Mouse (Mus musculus) limb, embryonic 10.5 days (tissue): ENCODE results near the gene Cog7. TPM values are rescaled to one million over a fixed set of nuclear protein-coding genes. Genes with fewer than 3 reads are reported as not detected.

Experiments
- DNase-seq: peaks from one replicate; pipeline ENCODE4 v3.0.0-alpha.2; 2017; ENCODE audit warnings: low spot score
- H3K27ac ChIP-seq: fragments of 300-500 bp; sonication (generic); 2 replicates; pipeline ENCODE4 v1.5.1; 2016; ENCODE audit warnings: mild to moderate bottlenecking
- H3K27me3 ChIP-seq: fragments of 300-500 bp; sonication (generic); 2 replicates; pipeline ENCODE4 v1.6.1; 2016; ENCODE audit warnings: low read depth, mild to moderate bottlenecking; ENCODE audit not compliant: poor library complexity, severe bottlenecking
- H3K36me3 ChIP-seq: fragments of 300-500 bp; sonication (generic); 2 replicates; pipeline ENCODE4 v1.6.1; 2016; ENCODE audit warnings: mild to moderate bottlenecking, moderate library complexity
- H3K4me1 ChIP-seq: fragments of 300-500 bp; sonication (generic); 2 replicates; pipeline ENCODE4 v1.6.1; 2016
- H3K4me3 ChIP-seq: fragments of 300-500 bp; sonication (generic); 2 replicates; pipeline ENCODE4 v1.5.1; 2016; ENCODE audit warnings: mild to moderate bottlenecking, moderate library complexity
- H3K9me3 ChIP-seq: fragments of 300-500 bp; sonication (generic); replicated peaks from 2 replicates; pipeline ENCODE4 v1.6.1; 2016; ENCODE audit warnings: mild to moderate bottlenecking
- WGBS: fragments of 180-500 bp; shearing (Covaris S2); methylation state at CpG from one replicate; pipeline ENCODE4 v1.1.7; 2016; 5-methylcytosine and 5-hydroxymethylcytosine counted together
- polyA plus RNA-seq: library from polyadenylated mRNA; unstranded; fragments of >200 nt; fragmentation: Nextera tagmentation; extraction: Ambion mirVana; gene quantifications from 2 replicates; pipeline ENCODE4 v1.2.1, GENCODE M21; 2016

Gene Cog7
- polyA plus RNA-seq, 1 experiment from 2014 or later = 24.8 TPM

- peaks cover 32% of the 10 kb centered on the region for H3K36me3 ChIP-seq
- DNase-seq = no peak
- H3K9me3 ChIP-seq = no peaks in the 10 kb centered on the region
- H3K27ac ChIP-seq = no peak overlapping the region
- no peak overlapping the region for H3K4me3 ChIP-seq
- no peaks in the 10 kb centered on the region for H3K4me1 ChIP-seq
- WGBS = 88% methylated on average over 3 of the region's 3 CpGs
- no peaks in the 10 kb centered on the region for H3K27me3 ChIP-seq
These were observed 9.8 kb downstream of the Cog7 start for GRCm38 (mm10) chr7:121971698-121972097.

- H3K36me3 ChIP-seq = peaks cover 32% of the 10 kb centered on the region
- H3K4me3 ChIP-seq = no peak overlapping the region
These were observed 11.3 kb downstream of the Cog7 start for GRCm38 (mm10) chr7:121970250-121970649.

GRCm38 (mm10) chr7:121968816-121969215, 12.7 kb downstream of the Cog7 start:
- Histone ChIP-seq H3K27ac (no peak overlapping the region), H3K36me3 (peaks cover 37% of the 10 kb centered on the region), H3K27me3 (no peaks in the 10 kb centered on the region), H3K4me1 (no peaks in the 10 kb centered on the region), H3K4me3 (no peak overlapping the region), H3K9me3 (no peaks in the 10 kb centered on the region)
- DNase-seq = no peak
- WGBS = 86% methylated on average over 9 of the region's 9 CpGs

More at GRCm38 (mm10) chr7:121970250-121970649, 11.3 kb downstream of the Cog7 start:
- Histone ChIP-seq H3K4me1 (no peaks in the 10 kb centered on the region), H3K27ac (no peak overlapping the region), H3K27me3 (no peaks in the 10 kb centered on the region), H3K9me3 (no peaks in the 10 kb centered on the region)
- no peak for DNase-seq
- 90% methylated on average over 9 of the region's 9 CpGs for WGBS

GRCm38 (mm10) chr7:121968242-121968641, 13.3 kb downstream of the Cog7 start:
- peaks cover 37% of the 10 kb centered on the region for H3K36me3 ChIP-seq
- H3K4me1 ChIP-seq = no peaks in the 10 kb centered on the region
- 70% methylated on average over 8 of the region's 8 CpGs for WGBS
- no peak overlapping the region for H3K4me3 ChIP-seq
- no peaks in the 10 kb centered on the region for H3K27me3 ChIP-seq
- H3K27ac ChIP-seq = no peak overlapping the region
- no peaks in the 10 kb centered on the region for H3K9me3 ChIP-seq
- no peak for DNase-seq

GRCm38 (mm10) chr7:121966169-121966568, 15.3 kb downstream of the Cog7 start:
- no peak overlapping the region for H3K27ac ChIP-seq
- H3K4me3 ChIP-seq = no peak overlapping the region
- H3K4me1 ChIP-seq = no peaks in the 10 kb centered on the region
- DNase-seq = no peak
- H3K36me3 ChIP-seq = peaks cover 50% of the 10 kb centered on the region
- no peaks in the 10 kb centered on the region for H3K27me3 ChIP-seq
- H3K9me3 ChIP-seq = no peaks in the 10 kb centered on the region
- 95% methylated on average over 7 of the region's 7 CpGs for WGBS

GRCm38 (mm10) chr7:121963883-121964398, 17.6 kb downstream of the Cog7 start:
- no peak for DNase-seq
- WGBS = 68% methylated on average over 6 of the region's 6 CpGs
- Histone ChIP-seq H3K9me3 (no peaks in the 10 kb centered on the region), H3K27ac (no peak overlapping the region), H3K4me3 (no peak overlapping the region), H3K36me3 (peaks cover 33% of the 10 kb centered on the region), H3K27me3 (no peaks in the 10 kb centered on the region), H3K4me1 (no peaks in the 10 kb centered on the region)

- Histone ChIP-seq H3K27me3 (no peaks in the 10 kb centered on the region), H3K4me3 (no peak overlapping the region), H3K9me3 (no peaks in the 10 kb centered on the region), H3K4me1 (no peaks in the 10 kb centered on the region), H3K27ac (no peak overlapping the region), H3K36me3 (peaks cover 30% of the 10 kb centered on the region)
- DNase-seq = no peak
- 87% methylated on average over 3 of the region's 3 CpGs for WGBS
These were observed 18.9 kb downstream of the Cog7 start for GRCm38 (mm10) chr7:121962571-121962959.

- Histone ChIP-seq H3K4me1 (no peaks in the 10 kb centered on the region), H3K36me3 (peaks cover 30% of the 10 kb centered on the region)
These were observed 19.5 kb downstream of the Cog7 start for GRCm38 (mm10) chr7:121961913-121962570.

GRCm38 (mm10) chr7:121955802-121956201, 25.7 kb downstream of the Cog7 start:
- no peak overlapping the region for H3K4me3 ChIP-seq
- peak overlapping the region; percentile 74 for H3K27ac ChIP-seq
- H3K36me3 ChIP-seq = peaks cover 13% of the 10 kb centered on the region
- no peaks in the 10 kb centered on the region for H3K27me3 ChIP-seq
- H3K9me3 ChIP-seq = no peaks in the 10 kb centered on the region
- H3K4me1 ChIP-seq = peaks cover 17% of the 10 kb centered on the region
- peak; percentile 36 for DNase-seq
- WGBS = 60% methylated on average over 12 of the region's 12 CpGs

More at GRCm38 (mm10) chr7:121961913-121962570, 19.5 kb downstream of the Cog7 start:
- no peaks in the 10 kb centered on the region for H3K9me3 ChIP-seq
- H3K27me3 ChIP-seq = no peaks in the 10 kb centered on the region
- DNase-seq = no peak
- no peak overlapping the region for H3K27ac ChIP-seq
- WGBS = 92% methylated on average over 7 of the region's 7 CpGs
- no peak overlapping the region for H3K4me3 ChIP-seq

- peak; percentile 37 for DNase-seq
- 63% methylated on average over 11 of the region's 11 CpGs for WGBS
- Histone ChIP-seq H3K4me3 (no peak overlapping the region), H3K4me1 (peaks cover 17% of the 10 kb centered on the region), H3K9me3 (no peaks in the 10 kb centered on the region), H3K27ac (peak overlapping the region; percentile 74), H3K36me3 (peaks cover 21% of the 10 kb centered on the region), H3K27me3 (no peaks in the 10 kb centered on the region)
These were observed 26.4 kb downstream of the Cog7 start for GRCm38 (mm10) chr7:121954891-121955669.

- H3K36me3 ChIP-seq = peaks cover 38% of the 10 kb centered on the region
- no peaks in the 10 kb centered on the region for H3K4me1 ChIP-seq
- H3K27me3 ChIP-seq = no peaks in the 10 kb centered on the region
- no peak overlapping the region for H3K27ac ChIP-seq
- no peaks in the 10 kb centered on the region for H3K9me3 ChIP-seq
- 80% methylated on average over 4 of the region's 4 CpGs for WGBS
- no peak overlapping the region for H3K4me3 ChIP-seq
- no peak for DNase-seq
These were observed 34.0 kb downstream of the Cog7 start for GRCm38 (mm10) chr7:121947513-121947912.

GRCm38 (mm10) chr7:121946196-121946595, 35.3 kb downstream of the Cog7 start:
- Histone ChIP-seq H3K9me3 (no peaks in the 10 kb centered on the region), H3K27ac (no peak overlapping the region), H3K27me3 (no peaks in the 10 kb centered on the region), H3K4me1 (no peaks in the 10 kb centered on the region), H3K36me3 (peaks cover 43% of the 10 kb centered on the region), H3K4me3 (no peak overlapping the region)
- 91% methylated on average over 5 of the region's 5 CpGs for WGBS
- DNase-seq = no peak

GRCm38 (mm10) chr7:121942371-121942770, 39.1 kb downstream of the Cog7 start:
- 94% methylated on average over 2 of the region's 2 CpGs for WGBS
- H3K36me3 ChIP-seq = peaks cover 21% of the 10 kb centered on the region
- H3K4me3 ChIP-seq = no peak overlapping the region
- H3K27me3 ChIP-seq = no peaks in the 10 kb centered on the region
- H3K27ac ChIP-seq = no peak overlapping the region
- no peaks in the 10 kb centered on the region for H3K9me3 ChIP-seq
- H3K4me1 ChIP-seq = no peaks in the 10 kb centered on the region
- DNase-seq = no peak
